Mouse (Mus musculus): ENCODE results near the gene Per2.

Per2 gene

DNA sequence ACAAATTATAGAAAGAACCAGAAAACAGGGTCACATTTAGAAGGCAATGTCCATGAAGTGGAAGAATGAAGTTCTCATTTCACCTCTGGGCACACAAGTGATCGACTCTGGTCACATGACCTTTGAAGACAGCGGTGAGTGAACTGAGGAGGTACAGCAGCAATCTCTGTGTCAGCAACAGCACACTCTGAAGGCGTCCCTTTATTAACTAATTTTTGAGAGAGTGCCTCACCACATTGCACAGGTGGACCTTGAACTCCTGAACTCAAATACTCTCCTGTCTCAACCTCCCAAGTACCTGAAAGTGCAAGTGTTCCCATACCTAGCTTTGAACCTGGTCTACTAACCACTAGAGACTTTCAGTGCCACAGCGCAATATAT is 78.0 kb downstream of the Per2 start:
- DNase-seq (ENCODE audit: low spot score), result no peak

DNA sequence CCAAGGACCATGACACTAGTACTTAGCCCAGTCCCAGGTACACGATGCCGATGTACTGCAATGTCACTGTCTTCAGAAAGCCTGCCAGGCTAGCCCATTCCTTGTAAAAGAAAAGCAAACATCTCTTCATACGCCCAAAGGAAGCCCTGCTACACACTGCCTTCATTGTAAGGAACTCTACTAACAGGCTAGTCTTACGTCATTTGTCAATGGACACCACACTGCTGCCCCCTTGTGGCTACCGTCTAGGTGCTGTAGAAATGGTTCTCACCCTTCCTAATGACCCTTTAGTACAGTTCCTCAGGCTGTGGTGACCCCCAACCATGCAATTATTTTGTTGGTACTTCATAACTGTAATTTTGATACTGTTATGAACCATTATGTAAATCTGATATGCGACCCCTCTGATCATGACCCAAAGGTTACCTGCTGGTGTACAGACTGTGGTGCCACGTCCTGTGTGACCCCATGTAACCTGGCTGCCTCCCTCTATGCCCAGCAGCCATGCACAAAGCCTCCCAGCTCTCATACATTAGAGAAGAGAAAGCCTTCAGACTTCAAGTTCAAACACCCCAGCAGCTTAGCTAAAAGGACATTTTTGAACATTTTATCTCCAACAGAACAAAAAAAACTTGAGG is 78.6 kb downstream of the Per2 start:
- DNase-seq (ENCODE audit: low spot score), result peak; percentile 58

DNA sequence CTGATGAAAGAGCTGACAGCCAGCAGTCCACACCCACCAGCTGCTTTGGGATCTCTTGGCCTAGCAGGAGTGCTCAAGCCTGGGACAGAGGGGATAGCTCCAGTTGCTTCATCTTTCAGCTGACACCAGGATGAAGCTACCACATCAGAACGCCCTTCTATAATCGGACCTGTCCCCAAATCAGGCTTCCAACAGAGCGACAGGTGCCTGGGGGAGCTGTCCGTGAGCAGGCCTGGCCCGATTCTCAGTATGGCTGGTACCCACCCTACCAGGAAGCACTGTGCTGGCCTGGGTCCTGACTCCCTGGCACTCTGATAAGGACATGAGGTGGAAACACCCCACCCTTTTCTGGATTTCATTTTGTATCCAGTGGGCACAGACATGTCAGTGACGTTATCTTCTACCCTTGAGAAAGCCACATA is 85.7 kb downstream of the Per2 start:
- no peak for DNase-seq (ENCODE audit: low spot score)

DNA sequence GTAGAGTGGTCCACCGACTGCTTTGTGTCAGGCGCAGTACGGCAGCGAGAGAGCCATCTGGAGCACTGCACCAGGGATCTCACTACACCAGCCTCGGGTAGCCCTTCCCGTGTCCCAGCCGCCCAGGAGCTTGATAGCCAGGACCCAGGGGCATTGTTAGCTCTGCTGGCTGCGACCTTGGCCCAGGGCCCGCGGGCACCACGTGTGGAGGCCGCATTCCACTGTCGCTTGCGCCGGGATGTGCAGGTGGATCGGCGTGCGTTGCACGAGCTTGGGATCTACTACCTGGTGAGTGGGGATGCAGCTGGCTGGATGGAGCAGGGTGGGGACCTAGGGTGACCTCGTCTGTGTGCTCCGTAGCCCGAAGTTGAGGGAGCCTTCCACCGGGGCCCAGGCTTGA is 89.1 kb downstream of the Per2 start:
- no peak for DNase-seq (ENCODE audit: low spot score)

DNA sequence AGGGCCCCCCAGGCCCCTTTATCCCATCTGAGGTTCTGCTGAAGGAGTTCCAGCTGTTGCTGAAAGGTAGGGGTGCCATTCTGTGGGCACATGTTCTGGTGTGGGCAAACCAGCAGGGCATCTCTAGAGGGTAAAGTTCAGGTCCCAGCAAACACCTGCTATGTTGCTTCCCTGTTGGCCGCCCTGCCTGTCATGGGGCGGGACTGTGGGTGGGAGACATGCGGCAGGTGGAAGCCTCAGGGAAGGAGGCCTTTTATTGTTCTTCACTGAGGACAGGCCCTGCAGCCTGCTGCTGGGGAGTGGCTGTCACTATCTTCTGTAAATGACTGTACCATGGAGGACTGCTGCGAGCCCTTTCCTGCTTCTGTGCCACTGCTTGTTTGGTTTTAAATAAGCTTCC is 89.7 kb downstream of the Per2 start:
- no peak for DNase-seq (ENCODE audit: low spot score)

DNA sequence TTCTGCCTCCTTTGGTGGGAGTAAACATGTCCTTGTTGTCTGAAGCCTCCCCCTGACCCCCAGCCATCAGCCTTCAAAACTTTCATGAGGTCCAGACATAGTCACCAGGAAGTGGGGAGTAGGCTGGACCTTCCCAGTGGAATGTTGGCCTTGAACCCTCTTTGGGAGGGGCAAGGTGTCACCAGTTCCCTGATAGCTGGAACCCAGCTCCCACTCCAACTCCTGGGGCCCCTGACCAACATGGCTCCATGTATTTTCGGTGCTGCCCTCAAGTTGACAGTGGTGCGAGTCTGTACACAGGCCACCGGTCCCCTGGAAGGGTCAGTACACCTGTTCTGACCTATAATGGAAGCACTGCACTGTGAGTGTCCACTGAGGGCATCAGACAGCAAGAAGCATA is 91.8 kb downstream of the Per2 start:
- no peak for DNase-seq (ENCODE audit: low spot score)

DNA sequence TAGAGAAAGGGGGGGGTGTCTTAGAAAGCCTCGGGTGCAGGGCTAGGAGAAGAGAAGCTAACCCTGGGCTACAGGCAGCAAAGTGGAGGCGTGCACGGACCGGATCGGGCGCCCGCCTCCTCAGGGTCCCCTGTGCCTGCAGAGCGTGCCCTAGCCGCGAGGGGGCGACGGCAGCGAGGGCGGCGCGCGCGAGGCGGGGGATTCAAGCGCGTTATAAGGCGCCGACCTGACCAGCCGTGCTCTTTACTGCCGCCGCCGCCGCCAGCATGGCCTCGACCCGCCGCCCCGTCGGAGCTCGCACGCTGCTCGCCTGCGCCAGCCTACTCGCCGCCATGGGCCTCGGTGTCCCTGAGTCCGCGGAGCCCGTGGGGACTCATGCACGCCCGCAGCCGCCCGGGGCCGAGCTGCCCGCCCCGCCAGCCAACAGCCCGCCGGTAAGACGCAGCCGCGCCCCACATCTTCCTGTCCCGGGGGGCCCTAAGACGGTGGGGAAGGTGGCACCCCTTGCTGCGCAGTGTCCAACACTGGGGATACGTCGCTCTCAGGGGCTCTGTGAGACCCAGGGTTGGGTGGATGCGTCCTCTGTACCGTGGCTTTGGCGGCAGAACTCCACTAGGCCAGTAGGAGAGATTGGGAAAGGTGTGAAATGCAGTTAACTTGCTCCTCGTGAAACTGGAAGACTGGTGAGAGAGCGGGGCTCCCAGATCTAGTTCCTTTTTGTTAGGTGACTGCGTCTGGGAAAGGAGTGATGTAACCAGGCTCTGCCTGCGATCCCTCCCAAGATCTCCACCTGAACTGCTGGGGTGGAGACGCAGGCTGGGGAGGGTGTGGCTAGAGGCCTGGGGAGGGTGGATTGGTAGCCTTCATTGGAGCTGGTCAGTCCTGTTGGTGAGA is 92.7 kb downstream of the Per2 start, which contains the start of gene Erfe:
TSS of gene Erfe (plus strand) at position 216 of the 894 bp plus-strand sequence.
- peak; percentile 72 for DNase-seq (ENCODE audit: low spot score)
